Mouse (Mus musculus): Measurements from ENCODE around the gene Hoxb5. TPM values are rescaled to one million over a fixed set of nuclear protein-coding genes. Genes with fewer than 3 reads are reported as not detected.

Hoxb5 gene
- polyA plus RNA-seq, 1 experiment from 2014 or later, result 0.97 TPM

- WGBS, result 7% methylated on average over 33 of the region's 33 CpGs
- Histone ChIP-seq H3K9me3 (no peaks in the 10 kb centered on the region), H3K27me3 (peaks cover 99% of the 10 kb centered on the region), H3K4me2 (replicated peaks) (no peak overlapping the region), H3K36me3 (no peaks in the 10 kb centered on the region), H3K9ac (no peak overlapping the region), H3K27ac (no peak overlapping the region), H3K4me3 (no peak overlapping the region), H3K4me1 (peaks cover 20% of the 10 kb centered on the region)
- no peak for ATAC-seq (ENCODE audit: low FRiP score, low read depth)
Observed at GRCm38 (mm10) chr11:96263636-96264389, 39.3 kb upstream of the Hoxb5 start.

GRCm38 (mm10) chr11:96264390-96265020 is 38.6 kb upstream of the Hoxb5 start:
- WGBS, result 27% methylated on average over 8 of the region's 8 CpGs
- Histone ChIP-seq H3K4me2 (replicated peaks) (no peak overlapping the region), H3K9me3 (no peaks in the 10 kb centered on the region), H3K27ac (no peak overlapping the region), H3K27me3 (peaks cover 99% of the 10 kb centered on the region), H3K36me3 (no peaks in the 10 kb centered on the region), H3K9ac (no peak overlapping the region), H3K4me1 (peaks cover 20% of the 10 kb centered on the region), H3K4me3 (no peak overlapping the region)
- ATAC-seq (ENCODE audit: low FRiP score, low read depth), result no peak

GRCm38 (mm10) chr11:96265954-96266353 is 37.2 kb upstream of the Hoxb5 start:
- ATAC-seq (ENCODE audit: low FRiP score, low read depth), result peak; percentile 19; the same call in 1 of the 2 replicates
- H3K9ac ChIP-seq, result no peak overlapping the region
- peaks cover 99% of the 10 kb centered on the region for H3K27me3 ChIP-seq
- peaks cover 19% of the 10 kb centered on the region for H3K4me1 ChIP-seq
- H3K27ac ChIP-seq, result no peak overlapping the region
- H3K9me3 ChIP-seq, result no peaks in the 10 kb centered on the region
- 13% methylated on average over 7 of the region's 7 CpGs for WGBS
- H3K36me3 ChIP-seq, result no peaks in the 10 kb centered on the region
- no peak overlapping the region for H3K4me2 ChIP-seq (replicated peaks)
- no peak overlapping the region for H3K4me3 ChIP-seq

GRCm38 (mm10) chr11:96267021-96267920 is 35.9 kb upstream of the Hoxb5 start:
- Histone ChIP-seq H3K9ac (no peak overlapping the region), H3K36me3 (no peaks in the 10 kb centered on the region), H3K4me1 (peaks cover 26% of the 10 kb centered on the region), H3K9me3 (no peaks in the 10 kb centered on the region), H3K4me3 (no peak overlapping the region), H3K27ac (no peak overlapping the region), H3K4me2 (replicated peaks) (no peak overlapping the region), H3K27me3 (peaks cover 99% of the 10 kb centered on the region)
- 28% methylated on average over 7 of the region's 7 CpGs for WGBS
- no peak for ATAC-seq (ENCODE audit: low FRiP score, low read depth)

- H3K4me1 ChIP-seq, result peaks cover 29% of the 10 kb centered on the region
- ATAC-seq (ENCODE audit: low FRiP score, low read depth), result no peak
- H3K9ac ChIP-seq, result no peak overlapping the region
- no peak overlapping the region for H3K4me2 ChIP-seq (replicated peaks)
- H3K27me3 ChIP-seq, result peaks cover 99% of the 10 kb centered on the region
- no peak overlapping the region for H3K4me3 ChIP-seq
- WGBS, result 19% methylated on average over 1 of the region's 1 CpGs
- H3K27ac ChIP-seq, result no peak overlapping the region
- no peaks in the 10 kb centered on the region for H3K36me3 ChIP-seq
- no peaks in the 10 kb centered on the region for H3K9me3 ChIP-seq
Observed at GRCm38 (mm10) chr11:96268031-96268745, 34.9 kb upstream of the Hoxb5 start.

GRCm38 (mm10) chr11:96269869-96270268 is 33.3 kb upstream of the Hoxb5 start:
- WGBS, result under 1% methylated on average over 19 of the region's 19 CpGs
- Histone ChIP-seq H3K9me3 (no peaks in the 10 kb centered on the region), H3K36me3 (no peaks in the 10 kb centered on the region), H3K4me3 (no peak overlapping the region), H3K4me2 (replicated peaks) (no peak overlapping the region; the same call in 1 of the 2 replicates), H3K27ac (no peak overlapping the region), H3K9ac (no peak overlapping the region), H3K4me1 (peaks cover 29% of the 10 kb centered on the region), H3K27me3 (peaks cover 99% of the 10 kb centered on the region)
- no peak for ATAC-seq (ENCODE audit: low FRiP score, low read depth)

- Histone ChIP-seq H3K4me2 (replicated peaks) (peak within 1 kb of the TSS; percentile 52), H3K4me3 (peak within 1 kb of the TSS; percentile 31), H3K36me3 (no peaks in the 10 kb centered on the region), H3K27me3 (peaks cover 99% of the 10 kb centered on the region), H3K4me1 (peaks cover 27% of the 10 kb centered on the region), H3K27ac (no peak within 1 kb of the TSS), H3K9ac (peak within 1 kb of the TSS; percentile 1; the same call in 1 of the 2 replicates), H3K9me3 (no peaks in the 10 kb centered on the region)
- WGBS, result 0% methylated on average over 40 of the region's 40 CpGs
- ATAC-seq (ENCODE audit: low FRiP score, low read depth), result no peak
Observed at GRCm38 (mm10) chr11:96270996-96271540, 32.1 kb upstream of the Hoxb5 start, which contains the start of gene Hoxb9. Gene Hoxb9, plus strand, starts transcription at chr11:96271457.

- Histone ChIP-seq H3K27me3 (peaks cover 99% of the 10 kb centered on the region), H3K9ac (no peak overlapping the region; the same call in 1 of the 2 replicates), H3K4me2 (replicated peaks) (peak overlapping the region; percentile 52), H3K36me3 (no peaks in the 10 kb centered on the region), H3K9me3 (no peaks in the 10 kb centered on the region), H3K4me3 (peak overlapping the region; percentile 31), H3K4me1 (peaks cover 24% of the 10 kb centered on the region), H3K27ac (no peak overlapping the region)
- ATAC-seq (ENCODE audit: low FRiP score, low read depth), result no peak
- whole genome bisulfite sequencing, result under 1% methylated on average over 51 of the region's 52 CpGs
Observed at GRCm38 (mm10) chr11:96271541-96272011, 31.6 kb upstream of the Hoxb5 start.

- H3K4me3 ChIP-seq, result peak overlapping the region; percentile 31
- H3K27ac ChIP-seq, result no peak overlapping the region
- peaks cover 99% of the 10 kb centered on the region for H3K27me3 ChIP-seq
- ATAC-seq (ENCODE audit: low FRiP score, low read depth), result no peak
- under 1% methylated on average over 55 of the region's 58 CpGs for WGBS
- no peaks in the 10 kb centered on the region for H3K9me3 ChIP-seq
- 0 out of 2 replicates have a peak overlapping the region, but pooled peaks have one; percentile 1 for H3K9ac ChIP-seq
- H3K4me2 ChIP-seq (replicated peaks), result peak overlapping the region; percentile 52
- H3K36me3 ChIP-seq, result no peaks in the 10 kb centered on the region
- peaks cover 24% of the 10 kb centered on the region for H3K4me1 ChIP-seq
Observed at GRCm38 (mm10) chr11:96272024-96272921, 30.9 kb upstream of the Hoxb5 start.

- H3K4me3 ChIP-seq, result no peak overlapping the region
- H3K4me1 ChIP-seq, result peaks cover 24% of the 10 kb centered on the region
Observed at GRCm38 (mm10) chr11:96274428-96274827, 28.7 kb upstream of the Hoxb5 start.

More at GRCm38 (mm10) chr11:96274428-96274827, 28.7 kb upstream of the Hoxb5 start:
- 17% methylated on average over 10 of the region's 10 CpGs for WGBS
- H3K4me2 ChIP-seq (replicated peaks), result no peak overlapping the region
- no peak overlapping the region for H3K27ac ChIP-seq
- no peak overlapping the region for H3K9ac ChIP-seq
- no peak for ATAC-seq (ENCODE audit: low FRiP score, low read depth)
- H3K9me3 ChIP-seq, result no peaks in the 10 kb centered on the region
- no peaks in the 10 kb centered on the region for H3K36me3 ChIP-seq
- H3K27me3 ChIP-seq, result peaks cover 99% of the 10 kb centered on the region
